Mouse (Mus musculus) kidney, adult 2 months (tissue): Measurements from ENCODE around the gene Arvcf.

Source experiments
- CTCF ChIP-seq: fragments of 200-500 bp; conservative IDR thresholded peaks from 2 replicates; pipeline ENCODE4 v1.5.1; 2011; ENCODE audit warnings: low read depth, mild to moderate bottlenecking, control low read depth, low read length, moderate library complexity, mixed read lengths; ENCODE audit not compliant: insufficient read depth, insufficient read length
- POLR2A ChIP-seq: fragments of 200-500 bp; IDR thresholded peaks from one replicate; pipeline ENCODE4 v1.6.1; 2011; ENCODE audit warnings: low read depth, low read length, control low read depth

- TF ChIP-seq CTCF (no peak), POLR2A (no peak)
Observed at GRCm38 (mm10) chr16:18342076-18342475, 5.9 kb upstream of the Arvcf start.
